Mouse (Mus musculus) heart, embryonic 15.5 days (tissue): ENCODE measurements around the gene Coa6. TPM values are rescaled to one million over a fixed set of nuclear protein-coding genes. Genes with fewer than 3 reads are reported as not detected.
"Not testable (repeated sequence)": the region's sequence is repeated elsewhere in the genome, so short reads cannot be mapped to it uniquely, and the experiment has no call there.

Experiments used
- ATAC-seq: fragments of 200-750 bp; cut with Nextera tagmentation; replicated peaks from 2 replicates; pipeline ENCODE4 v1.8.0; 2017; ENCODE audit warnings: low read depth, moderate TSS enrichment; ENCODE audit not compliant: insufficient number of reproducible peaks, insufficient read depth, low FRiP score
- H3K27ac ChIP-seq: fragments of 300-500 bp; sonication (generic); 2 replicates; pipeline ENCODE4 v1.5.1; 2015; ENCODE audit warnings: mild to moderate bottlenecking, inconsistent platforms
- H3K27me3 ChIP-seq: fragments of 300-500 bp; sonication (generic); 2 replicates; pipeline ENCODE4 v1.6.1; 2015; ENCODE audit warnings: inconsistent platforms
- H3K36me3 ChIP-seq: fragments of 300-500 bp; sonication (generic); 2 replicates; pipeline ENCODE4 v1.6.1; 2015; ENCODE audit warnings: mild to moderate bottlenecking, inconsistent platforms
- H3K4me1 ChIP-seq: fragments of 300-500 bp; sonication (generic); replicated peaks from 2 replicates; pipeline ENCODE4 v1.6.1; 2015; ENCODE audit warnings: inconsistent platforms
- H3K4me2 ChIP-seq: fragments of 300-500 bp; sonication (generic); 2 replicates; pipeline ENCODE4 v1.6.1; 2015; ENCODE audit warnings: inconsistent platforms, mild to moderate bottlenecking, moderate library complexity
- H3K4me3 ChIP-seq: fragments of 300-500 bp; sonication (generic); 2 replicates; pipeline ENCODE4 v1.5.1; 2015; ENCODE audit warnings: mild to moderate bottlenecking, inconsistent platforms
- H3K9ac ChIP-seq: fragments of 300-500 bp; sonication (generic); 2 replicates; pipeline ENCODE4 v1.6.1; 2015; ENCODE audit warnings: mild to moderate bottlenecking, inconsistent platforms
- H3K9me3 ChIP-seq: fragments of 300-500 bp; sonication (generic); replicated peaks from 2 replicates; pipeline ENCODE4 v1.6.1; 2016; ENCODE audit warnings: inconsistent platforms
- WGBS: fragments of 180-500 bp; shearing (Covaris S2); methylation state at CpG from one replicate; pipeline ENCODE4 v1.1.7; 2015; ENCODE audit warnings: mixed read lengths; 5-methylcytosine and 5-hydroxymethylcytosine counted together
- polyA plus RNA-seq: library from polyadenylated mRNA; unstranded; fragments of >200 nt; fragmentation: Nextera tagmentation; extraction: Ambion mirVana; gene quantifications from 2 replicates; pipeline ENCODE4 v1.2.1, GENCODE M21; 2015

Coa6 gene
- polyA plus RNA-seq, result 43.2 and 56.2 TPM in 2 replicates

GRCm38 (mm10) chr8:126422174-126422919 is at the start of gene Coa6:
Gene Coa6, plus strand, starts transcription at chr8:126422515.
- Histone ChIP-seq H3K4me1 (peaks cover 11% of the 10 kb centered on the region), H3K27me3 (no peaks in the 10 kb centered on the region), H3K9ac (peak within 1 kb of the TSS; percentile 77), H3K27ac (peak within 1 kb of the TSS; percentile 76), H3K36me3 (peaks cover 21% of the 10 kb centered on the region), H3K4me2 (peak within 1 kb of the TSS; percentile 83), H3K9me3 (no peaks in the 10 kb centered on the region), H3K4me3 (peak within 1 kb of the TSS; percentile 73)
- WGBS, result under 1% methylated on average over 61 of the region's 61 CpGs
- ATAC-seq, result peak; percentile 97

- H3K36me3 ChIP-seq, result no peaks in the 10 kb centered on the region
- no peaks in the 10 kb centered on the region for H3K9me3 ChIP-seq
- WGBS, result 77% methylated on average over 6 of the region's 6 CpGs
- H3K4me3 ChIP-seq, result no peak overlapping the region
- ATAC-seq, result no peak
- H3K27ac ChIP-seq, result no peak overlapping the region
- H3K4me2 ChIP-seq, result no peak overlapping the region
- H3K4me1 ChIP-seq, result no peaks in the 10 kb centered on the region
- peaks cover 8% of the 10 kb centered on the region; the same call in 1 of the 2 replicates for H3K27me3 ChIP-seq
- no peak overlapping the region for H3K9ac ChIP-seq
These were observed 42.7 kb upstream of the Coa6 start for GRCm38 (mm10) chr8:126379580-126379979.

GRCm38 (mm10) chr8:126380141-126380540 is 42.2 kb upstream of the Coa6 start:
- Histone ChIP-seq H3K27me3 (peaks cover 8% of the 10 kb centered on the region; the same call in 1 of the 2 replicates), H3K4me1 (no peaks in the 10 kb centered on the region), H3K9ac (no peak overlapping the region), H3K4me2 (no peak overlapping the region), H3K36me3 (no peaks in the 10 kb centered on the region), H3K4me3 (no peak overlapping the region), H3K9me3 (no peaks in the 10 kb centered on the region), H3K27ac (no peak overlapping the region)
- no peak for ATAC-seq
- WGBS, result 27% methylated on average over 2 of the region's 2 CpGs

- Histone ChIP-seq H3K4me1 (no peaks in the 10 kb centered on the region), H3K36me3 (no peaks in the 10 kb centered on the region), H3K9me3 (no peaks in the 10 kb centered on the region), H3K27me3 (peaks cover 8% of the 10 kb centered on the region; the same call in 1 of the 2 replicates), H3K4me3 (no peak overlapping the region), H3K4me2 (no peak overlapping the region), H3K27ac (no peak overlapping the region), H3K9ac (no peak overlapping the region)
- ATAC-seq, result no peak
- 75% methylated on average over 7 of the region's 7 CpGs for WGBS
These were observed 41.0 kb upstream of the Coa6 start for GRCm38 (mm10) chr8:126381299-126381698.

- Histone ChIP-seq H3K4me1 (no peaks in the 10 kb centered on the region), H3K27ac (no peak overlapping the region), H3K27me3 (peaks cover 6% of the 10 kb centered on the region; the same call in 1 of the 2 replicates), H3K9ac (no peak overlapping the region), H3K36me3 (no peaks in the 10 kb centered on the region), H3K4me2 (no peak overlapping the region), H3K4me3 (no peak overlapping the region), H3K9me3 (no peaks in the 10 kb centered on the region)
- 36% methylated on average over 14 of the region's 14 CpGs for WGBS
- no peak for ATAC-seq
These were observed 40.1 kb upstream of the Coa6 start for GRCm38 (mm10) chr8:126382216-126382615.

- peaks cover 5% of the 10 kb centered on the region; the same call in 1 of the 2 replicates for H3K27me3 ChIP-seq
- WGBS, result 54% methylated on average over 5 of the region's 5 CpGs
These were observed 39.6 kb upstream of the Coa6 start for GRCm38 (mm10) chr8:126382749-126383148.

GRCm38 (mm10) chr8:126387566-126387965 is 34.7 kb upstream of the Coa6 start:
- Histone ChIP-seq H3K4me3 (no peak overlapping the region), H3K9me3 (no peaks in the 10 kb centered on the region), H3K9ac (no peak overlapping the region), H3K27me3 (no peaks in the 10 kb centered on the region; the same call in 1 of the 2 replicates), H3K4me1 (no peaks in the 10 kb centered on the region), H3K36me3 (no peaks in the 10 kb centered on the region), H3K27ac (no peak overlapping the region), H3K4me2 (no peak overlapping the region)
- no peak for ATAC-seq
- WGBS, result 83% methylated on average over 4 of the region's 4 CpGs

More at GRCm38 (mm10) chr8:126382749-126383148, 39.6 kb upstream of the Coa6 start:
- Histone ChIP-seq H3K4me3 (no peak overlapping the region), H3K36me3 (no peaks in the 10 kb centered on the region), H3K4me1 (no peaks in the 10 kb centered on the region), H3K9ac (no peak overlapping the region), H3K4me2 (no peak overlapping the region), H3K27ac (no peak overlapping the region), H3K9me3 (no peaks in the 10 kb centered on the region)
- no peak for ATAC-seq

- no peak overlapping the region for H3K4me2 ChIP-seq
- H3K4me1 ChIP-seq, result no peaks in the 10 kb centered on the region
- ATAC-seq, result no peak
- no peak overlapping the region for H3K4me3 ChIP-seq
- H3K9ac ChIP-seq, result no peak overlapping the region
- H3K27me3 ChIP-seq, result no peaks in the 10 kb centered on the region
- 47% methylated on average over 2 of the region's 2 CpGs for WGBS
- H3K36me3 ChIP-seq, result no peaks in the 10 kb centered on the region
- no peak overlapping the region for H3K27ac ChIP-seq
- no peaks in the 10 kb centered on the region for H3K9me3 ChIP-seq
These were observed 30.8 kb upstream of the Coa6 start for GRCm38 (mm10) chr8:126391541-126391940.

- H3K4me3 ChIP-seq, result no peak overlapping the region
- H3K9me3 ChIP-seq, result no peaks in the 10 kb centered on the region
- H3K27me3 ChIP-seq, result no peaks in the 10 kb centered on the region
- H3K27ac ChIP-seq, result no peak overlapping the region
- WGBS, result 77% methylated on average over 9 of the region's 9 CpGs
- no peak overlapping the region for H3K4me2 ChIP-seq
- ATAC-seq, result no peak
- no peaks in the 10 kb centered on the region for H3K36me3 ChIP-seq
- no peaks in the 10 kb centered on the region for H3K4me1 ChIP-seq
- H3K9ac ChIP-seq, result no peak overlapping the region
These were observed 26.9 kb upstream of the Coa6 start for GRCm38 (mm10) chr8:126395386-126395785.

- Histone ChIP-seq H3K36me3 (no peaks in the 10 kb centered on the region), H3K9ac (no peak overlapping the region), H3K4me3 (no peak overlapping the region), H3K27me3 (no peaks in the 10 kb centered on the region), H3K9me3 (no peaks in the 10 kb centered on the region), H3K4me2 (no peak overlapping the region), H3K4me1 (no peaks in the 10 kb centered on the region), H3K27ac (no peak overlapping the region)
- no peak for ATAC-seq
- 69% methylated on average over 5 of the region's 5 CpGs for WGBS
These were observed 26.4 kb upstream of the Coa6 start for GRCm38 (mm10) chr8:126395917-126396316.

- no peak overlapping the region for H3K27ac ChIP-seq
- no peak overlapping the region for H3K4me3 ChIP-seq
- H3K4me2 ChIP-seq, result no peak overlapping the region
- ATAC-seq, result no peak
- H3K36me3 ChIP-seq, result no peaks in the 10 kb centered on the region
- no peaks in the 10 kb centered on the region for H3K4me1 ChIP-seq
- no peak overlapping the region for H3K9ac ChIP-seq
- H3K27me3 ChIP-seq, result no peaks in the 10 kb centered on the region
- H3K9me3 ChIP-seq, result no peaks in the 10 kb centered on the region
- WGBS, result 72% methylated on average over 3 of the region's 3 CpGs
These were observed 24.0 kb upstream of the Coa6 start for GRCm38 (mm10) chr8:126398349-126398748.

- not testable (repeated sequence) for H3K9ac ChIP-seq, H3K27me3 ChIP-seq, ATAC-seq, H3K9me3 ChIP-seq, H3K4me3 ChIP-seq, H3K36me3 ChIP-seq, H3K27ac ChIP-seq, H3K4me2 ChIP-seq, H3K4me1 ChIP-seq
These were observed 17.8 kb upstream of the Coa6 start for GRCm38 (mm10) chr8:126404550-126404949.
